Mouse (Mus musculus) myocyte (in vitro differentiated cells): Measurements from ENCODE around the gene Ikzf1.

Experiments
- CEBPB ChIP-seq: IDR thresholded peaks from 2 replicates; pipeline ENCODE4 v1.6.1; 2011; ENCODE audit warnings: mild to moderate bottlenecking, moderate library complexity; ENCODE audit not compliant: poor library complexity, insufficient read depth, severe bottlenecking
- E2F4 ChIP-seq: IDR thresholded peaks from one replicate; pipeline ENCODE4 v1.6.1; 2011; ENCODE audit warnings: mild to moderate bottlenecking, control low read depth, moderate library complexity; ENCODE audit not compliant: insufficient read depth
- MAX ChIP-seq: IDR thresholded peaks from one replicate; pipeline ENCODE4 v1.6.1; 2011; ENCODE audit warnings: low read depth, mild to moderate bottlenecking, control low read depth
- MYOD1 ChIP-seq, 3 experiments: IDR thresholded peaks; one replicate each; pipeline ENCODE4 v1.6.1; 2011; ENCODE audit warnings: control low read depth in 2 of 3, low read depth in 2 of 3, mild to moderate bottlenecking in 2 of 3, moderate library complexity in 1 of 3; ENCODE audit not compliant: insufficient read length in 2 of 3, control insufficient read depth in 1 of 3
- POLR2A ChIP-seq: IDR thresholded peaks from one replicate; pipeline ENCODE4 v1.6.1; 2011; ENCODE audit warnings: low read depth, mild to moderate bottlenecking, control low read depth, moderate library complexity; ENCODE audit not compliant: insufficient read length
- POLR2AphosphoS2 ChIP-seq: IDR thresholded peaks from one replicate; pipeline ENCODE4 v1.6.1; 2011; ENCODE audit warnings: low read depth, control low read depth; ENCODE audit not compliant: insufficient read length
- REST ChIP-seq: IDR thresholded peaks from one replicate; pipeline ENCODE4 v1.6.1; 2011; ENCODE audit warnings: mild to moderate bottlenecking, control low read depth, moderate library complexity; ENCODE audit not compliant: insufficient read depth, insufficient read length
- SRF ChIP-seq: IDR thresholded peaks from one replicate; pipeline ENCODE4 v1.6.1; 2011; ENCODE audit warnings: low read depth; ENCODE audit not compliant: control insufficient read depth, insufficient read length
- TCF12 ChIP-seq: IDR thresholded peaks from one replicate; pipeline ENCODE4 v1.6.1; 2011; ENCODE audit warnings: mild to moderate bottlenecking, control low read depth; ENCODE audit not compliant: poor library complexity, insufficient read depth, severe bottlenecking
- TCF3 ChIP-seq: IDR thresholded peaks from one replicate; pipeline ENCODE4 v1.6.1; 2011; ENCODE audit warnings: low read depth, control low read depth; ENCODE audit not compliant: insufficient read length
- USF1 ChIP-seq: IDR thresholded peaks from one replicate; pipeline ENCODE4 v1.6.1; 2011; ENCODE audit warnings: low read depth, mild to moderate bottlenecking, control low read depth, moderate library complexity

- TF ChIP-seq POLR2A (no peak), TCF12 (no peak), MAX (no peak), POLR2AphosphoS2 (no peak), USF1 (no peak), CEBPB (no peak), E2F4 (no peak), SRF (no peak), MYOD1 (IDR thresholded peaks at IDR 0.05; ENCODE audit: control insufficient read depth in 1 of 3, insufficient read length in 2 of 3, low read depth in 2 of 3) (no peak), TCF3 (no peak), REST (no peak)
Measured at GRCm38 (mm10) chr11:11701378-11701777, 16.6 kb downstream of the Ikzf1 start.
